Mouse (Mus musculus): ENCODE data around the gene Spats1.

- TF ChIP-seq CTCF (IDR thresholded peaks at IDR 0.05; ENCODE audit: insufficient read depth, low read length) (no peak), POLR2A (IDR thresholded peaks at IDR 0.05; ENCODE audit: borderline replicate concordance, extremely low read depth, low read depth, low read length) (no peak)
These were observed 29.3 kb downstream of the Spats1 start for GRCm38 (mm10) chr17:45445923-45446322.
